Mouse (Mus musculus) hindbrain, embryonic 16.5 days (tissue): ENCODE results near the gene Mrpl21. TPM values are rescaled to one million over a fixed set of nuclear protein-coding genes. Genes with fewer than 3 reads are reported as not detected.

Source experiments
- ATAC-seq: fragments of 200-750 bp; cut with Nextera tagmentation; 2 replicates; pipeline ENCODE4 v1.8.0; 2017; ENCODE audit warnings: moderate TSS enrichment, moderate library complexity
- H3K27ac ChIP-seq: fragments of 300-500 bp; sonication (generic); 2 replicates; pipeline ENCODE4 v1.5.1; 2014; ENCODE audit warnings: low read depth, mild to moderate bottlenecking, control low read depth, low read length, moderate library complexity
- H3K27me3 ChIP-seq: fragments of 300-500 bp; sonication (generic); replicated peaks from 2 replicates; pipeline ENCODE4 v1.6.1; 2014; ENCODE audit warnings: low read length; ENCODE audit not compliant: control insufficient read depth, insufficient read depth
- H3K36me3 ChIP-seq: fragments of 300-500 bp; sonication (generic); 2 replicates; pipeline ENCODE4 v1.6.1; 2014; ENCODE audit warnings: mild to moderate bottlenecking, low read length, moderate library complexity, mixed read lengths; ENCODE audit not compliant: control insufficient read depth, insufficient read depth
- H3K4me1 ChIP-seq: fragments of 300-500 bp; sonication (generic); 2 replicates; pipeline ENCODE4 v1.6.1; 2014; ENCODE audit warnings: low read depth, low read length; ENCODE audit not compliant: control insufficient read depth, insufficient read depth
- H3K4me2 ChIP-seq: fragments of 300-500 bp; sonication (generic); 2 replicates; pipeline ENCODE4 v1.6.1; 2014; ENCODE audit warnings: mild to moderate bottlenecking, low read length, control low read depth, moderate library complexity
- H3K4me3 ChIP-seq: fragments of 300-500 bp; sonication (generic); 2 replicates; pipeline ENCODE4 v1.5.1; 2014; ENCODE audit warnings: mild to moderate bottlenecking, low read length, control low read depth, moderate library complexity
- H3K9ac ChIP-seq: fragments of 300-500 bp; sonication (generic); 2 replicates; pipeline ENCODE4 v1.6.1; 2014; ENCODE audit warnings: low read depth, mild to moderate bottlenecking, control low read depth, low read length, moderate library complexity
- H3K9me3 ChIP-seq: fragments of 300-500 bp; sonication (generic); 2 replicates; pipeline ENCODE4 v1.6.1; 2014; ENCODE audit warnings: mild to moderate bottlenecking, low read length, moderate library complexity; ENCODE audit not compliant: control insufficient read depth
- WGBS: fragments of 180-500 bp; shearing (Covaris S2); extraction: QIAGEN DNeasy Blood & Tissue Kit; methylation state at CpG from one replicate; pipeline ENCODE4 v1.1.7; 2014; 5-methylcytosine and 5-hydroxymethylcytosine counted together
- polyA plus RNA-seq: library from polyadenylated mRNA; unstranded; fragments of >200 nt; fragmentation: Nextera tagmentation; extraction: Ambion mirVana; gene quantifications from 2 replicates; pipeline ENCODE4 v1.2.1, GENCODE M21; 2015

Mrpl21 gene
- polyA plus RNA-seq, 1 experiment from 2014 or later: 97.4 TPM

- peaks cover 24% of the 10 kb centered on the region for H3K4me1 ChIP-seq
- H3K36me3 ChIP-seq: no peaks in the 10 kb centered on the region
- no peaks in the 10 kb centered on the region for H3K9me3 ChIP-seq
- peak overlapping the region; percentile 79 for H3K4me2 ChIP-seq
- WGBS: 80% methylated on average over 12 of the region's 12 CpGs
- H3K27ac ChIP-seq: no peak overlapping the region; the same call in 1 of the 2 replicates
- ATAC-seq: no peak
- no peak overlapping the region for H3K9ac ChIP-seq
- H3K4me3 ChIP-seq: no peak overlapping the region
- peaks cover 5% of the 10 kb centered on the region; the same call in 1 of the 2 replicates for H3K27me3 ChIP-seq
These were observed 43.9 kb downstream of the Mrpl21 start for GRCm38 (mm10) chr19:3326479-3327047.

GRCm38 (mm10) chr19:3333247-3333646 is 50.5 kb downstream of the Mrpl21 start:
- no peaks in the 10 kb centered on the region for H3K36me3 ChIP-seq
- H3K4me1 ChIP-seq: peaks cover 9% of the 10 kb centered on the region
- H3K4me3 ChIP-seq: no peak overlapping the region
- H3K27me3 ChIP-seq: no peaks in the 10 kb centered on the region
- H3K4me2 ChIP-seq: no peak overlapping the region
- no peaks in the 10 kb centered on the region for H3K9me3 ChIP-seq
- H3K9ac ChIP-seq: no peak overlapping the region
- no peak for ATAC-seq
- 45% methylated on average over 6 of the region's 6 CpGs for WGBS
- no peak overlapping the region for H3K27ac ChIP-seq

GRCm38 (mm10) chr19:3333694-3334515 is 51.2 kb downstream of the Mrpl21 start:
- Histone ChIP-seq H3K9ac (no peak overlapping the region), H3K4me1 (peaks cover 9% of the 10 kb centered on the region), H3K9me3 (no peaks in the 10 kb centered on the region), H3K27me3 (no peaks in the 10 kb centered on the region), H3K36me3 (no peaks in the 10 kb centered on the region), H3K4me2 (no peak overlapping the region), H3K27ac (no peak overlapping the region), H3K4me3 (no peak overlapping the region)
- peak; percentile 34; the same call in 1 of the 2 replicates for ATAC-seq
- 33% methylated on average over 17 of the region's 17 CpGs for WGBS

- peaks cover 9% of the 10 kb centered on the region for H3K4me1 ChIP-seq
- no peaks in the 10 kb centered on the region for H3K27me3 ChIP-seq
- H3K4me2 ChIP-seq: no peak overlapping the region
- WGBS: 61% methylated on average over 4 of the region's 4 CpGs
- H3K4me3 ChIP-seq: no peak overlapping the region
- no peak overlapping the region for H3K27ac ChIP-seq
- no peaks in the 10 kb centered on the region for H3K9me3 ChIP-seq
- no peak for ATAC-seq
- H3K9ac ChIP-seq: no peak overlapping the region
- H3K36me3 ChIP-seq: no peaks in the 10 kb centered on the region
These were observed 51.8 kb downstream of the Mrpl21 start for GRCm38 (mm10) chr19:3334550-3334949.

GRCm38 (mm10) chr19:3335917-3336316 is 53.2 kb downstream of the Mrpl21 start:
- no peaks in the 10 kb centered on the region for H3K9me3 ChIP-seq
- H3K36me3 ChIP-seq: no peaks in the 10 kb centered on the region
- no peaks in the 10 kb centered on the region for H3K27me3 ChIP-seq
- H3K4me2 ChIP-seq: no peak overlapping the region
- ATAC-seq: no peak
- H3K27ac ChIP-seq: no peak overlapping the region
- 75% methylated on average over 1 of the region's 1 CpGs for WGBS
- no peak overlapping the region for H3K9ac ChIP-seq
- peaks cover 9% of the 10 kb centered on the region for H3K4me1 ChIP-seq
- H3K4me3 ChIP-seq: no peak overlapping the region

GRCm38 (mm10) chr19:3336485-3337255 is 54.0 kb downstream of the Mrpl21 start:
- 65% methylated on average over 8 of the region's 8 CpGs for WGBS
- Histone ChIP-seq H3K9me3 (no peaks in the 10 kb centered on the region), H3K27me3 (no peaks in the 10 kb centered on the region), H3K4me3 (no peak overlapping the region), H3K27ac (no peak overlapping the region), H3K4me1 (peaks cover 9% of the 10 kb centered on the region), H3K36me3 (no peaks in the 10 kb centered on the region), H3K4me2 (no peak overlapping the region), H3K9ac (no peak overlapping the region)
- ATAC-seq: no peak

- no peak for ATAC-seq
These were observed 56.5 kb downstream of the Mrpl21 start for GRCm38 (mm10) chr19:3339187-3339586.

GRCm38 (mm10) chr19:3341021-3341420 is 58.3 kb downstream of the Mrpl21 start:
- ATAC-seq: no peak
- no peaks in the 10 kb centered on the region for H3K4me1 ChIP-seq
- no peaks in the 10 kb centered on the region for H3K9me3 ChIP-seq
- H3K4me3 ChIP-seq: no peak overlapping the region
- H3K27ac ChIP-seq: no peak overlapping the region
- H3K36me3 ChIP-seq: no peaks in the 10 kb centered on the region
- H3K4me2 ChIP-seq: no peak overlapping the region
- H3K27me3 ChIP-seq: no peaks in the 10 kb centered on the region
- 71% methylated on average over 3 of the region's 3 CpGs for WGBS
- H3K9ac ChIP-seq: no peak overlapping the region

More at GRCm38 (mm10) chr19:3339187-3339586, 56.5 kb downstream of the Mrpl21 start:
- Histone ChIP-seq H3K4me1 (peaks cover 4% of the 10 kb centered on the region), H3K4me2 (no peak overlapping the region), H3K4me3 (no peak overlapping the region), H3K9ac (no peak overlapping the region), H3K36me3 (no peaks in the 10 kb centered on the region), H3K9me3 (no peaks in the 10 kb centered on the region), H3K27me3 (no peaks in the 10 kb centered on the region), H3K27ac (no peak overlapping the region)
- 91% methylated on average over 8 of the region's 8 CpGs for WGBS
